Mouse (Mus musculus): ENCODE data around the gene Gne. TPM values are rescaled to one million over a fixed set of nuclear protein-coding genes. Genes with fewer than 3 reads are reported as not detected.
A peak's percentile ranks its signal among the peaks of the same experiment; 100 is the strongest.

Gne gene
- polyA plus RNA-seq, 1 experiment from 2014 or later, result 47.9 TPM

GRCm38 (mm10) chr4:44106297-44106821 lies 22.4 kb upstream of the Gne start:
- Histone ChIP-seq H3K9me3 (ENCODE audit: control insufficient read depth, low read length) (no peaks in the 10 kb centered on the region), H3K36me3 (ENCODE audit: control insufficient read depth, insufficient read depth, low read length) (no peaks in the 10 kb centered on the region), H3K9ac (ENCODE audit: low read length) (peak overlapping the region; percentile 46), H3K27me3 (ENCODE audit: control insufficient read depth, insufficient read depth, low read depth, low read length) (no peaks in the 10 kb centered on the region), H3K27ac (ENCODE audit: low read length) (peak overlapping the region; percentile 79), H3K4me1 (replicated peaks; ENCODE audit: control insufficient read depth, insufficient read depth, low read length) (peaks cover 43% of the 10 kb centered on the region), H3K4me3 (ENCODE audit: low read length) (peak overlapping the region; percentile 36), H3K4me2 (ENCODE audit: low read depth, low read length) (peak overlapping the region; percentile 53)
- peak; percentile 81 for ATAC-seq (ENCODE audit: low read depth)
- 9% methylated on average over 18 of the region's 18 CpGs for WGBS

GRCm38 (mm10) chr4:44104195-44104917 lies 20.4 kb upstream of the Gne start:
- no peaks in the 10 kb centered on the region for H3K36me3 ChIP-seq (ENCODE audit: control insufficient read depth, insufficient read depth, low read length)
- WGBS, result 27% methylated on average over 8 of the region's 8 CpGs
- H3K27ac ChIP-seq (ENCODE audit: low read length), result peak overlapping the region; percentile 79
- no peaks in the 10 kb centered on the region for H3K27me3 ChIP-seq (ENCODE audit: control insufficient read depth, insufficient read depth, low read depth, low read length)
- H3K4me3 ChIP-seq (ENCODE audit: low read length), result no peak overlapping the region
- peak; percentile 47 for ATAC-seq (ENCODE audit: low read depth)
- peaks cover 43% of the 10 kb centered on the region for H3K4me1 ChIP-seq (replicated peaks; ENCODE audit: control insufficient read depth, insufficient read depth, low read length)
- H3K4me2 ChIP-seq (ENCODE audit: low read depth, low read length), result no peak overlapping the region; the same call in 1 of the 2 replicates
- H3K9ac ChIP-seq (ENCODE audit: low read length), result no peak overlapping the region
- H3K9me3 ChIP-seq (ENCODE audit: control insufficient read depth, low read length), result no peaks in the 10 kb centered on the region

GRCm38 (mm10) chr4:44103620-44104019 lies 19.6 kb upstream of the Gne start:
- H3K4me2 ChIP-seq (ENCODE audit: low read depth, low read length), result no peak overlapping the region
- ATAC-seq (ENCODE audit: low read depth), result no peak
- H3K27me3 ChIP-seq (ENCODE audit: control insufficient read depth, insufficient read depth, low read depth, low read length), result no peaks in the 10 kb centered on the region
- no peaks in the 10 kb centered on the region for H3K36me3 ChIP-seq (ENCODE audit: control insufficient read depth, insufficient read depth, low read length)
- no peak overlapping the region for H3K4me3 ChIP-seq (ENCODE audit: low read length)
- no peak overlapping the region; the same call in 1 of the 2 replicates for H3K27ac ChIP-seq (ENCODE audit: low read length)
- H3K4me1 ChIP-seq (replicated peaks; ENCODE audit: control insufficient read depth, insufficient read depth, low read length), result peaks cover 43% of the 10 kb centered on the region
- 67% methylated on average over 8 of the region's 8 CpGs for WGBS
- H3K9ac ChIP-seq (ENCODE audit: low read length), result no peak overlapping the region
- no peaks in the 10 kb centered on the region for H3K9me3 ChIP-seq (ENCODE audit: control insufficient read depth, low read length)

- H3K4me3 ChIP-seq (ENCODE audit: low read length), result no peak overlapping the region
- no peak overlapping the region for H3K9ac ChIP-seq (ENCODE audit: low read length)
- peaks cover 2% of the 10 kb centered on the region; the same call in 1 of the 2 replicates for H3K4me1 ChIP-seq (replicated peaks; ENCODE audit: control insufficient read depth, insufficient read depth, low read length)
- H3K9me3 ChIP-seq (ENCODE audit: control insufficient read depth, low read length), result no peaks in the 10 kb centered on the region
- no peak overlapping the region for H3K27ac ChIP-seq (ENCODE audit: low read length)
- no peak for ATAC-seq (ENCODE audit: low read depth)
- WGBS, result 21% methylated on average over 11 of the region's 11 CpGs
- H3K27me3 ChIP-seq (ENCODE audit: control insufficient read depth, insufficient read depth, low read depth, low read length), result no peaks in the 10 kb centered on the region
- H3K4me2 ChIP-seq (ENCODE audit: low read depth, low read length), result no peak overlapping the region
- H3K36me3 ChIP-seq (ENCODE audit: control insufficient read depth, insufficient read depth, low read length), result no peaks in the 10 kb centered on the region
These were observed 13.8 kb upstream of the Gne start for GRCm38 (mm10) chr4:44097576-44098335.

- Histone ChIP-seq H3K4me3 (ENCODE audit: low read length) (no peak overlapping the region), H3K9me3 (ENCODE audit: control insufficient read depth, low read length) (no peaks in the 10 kb centered on the region), H3K4me2 (ENCODE audit: low read depth, low read length) (no peak overlapping the region), H3K9ac (ENCODE audit: low read length) (no peak overlapping the region), H3K27me3 (ENCODE audit: control insufficient read depth, insufficient read depth, low read depth, low read length) (no peaks in the 10 kb centered on the region), H3K36me3 (ENCODE audit: control insufficient read depth, insufficient read depth, low read length) (no peaks in the 10 kb centered on the region), H3K4me1 (replicated peaks; ENCODE audit: control insufficient read depth, insufficient read depth, low read length) (peaks cover 2% of the 10 kb centered on the region; the same call in 1 of the 2 replicates), H3K27ac (ENCODE audit: low read length) (no peak overlapping the region)
- WGBS, result 77% methylated on average over 4 of the region's 4 CpGs
- ATAC-seq (ENCODE audit: low read depth), result no peak
These were observed 10.5 kb upstream of the Gne start for GRCm38 (mm10) chr4:44094475-44094874.

- WGBS, result 66% methylated on average over 11 of the region's 11 CpGs
- H3K9me3 ChIP-seq (ENCODE audit: control insufficient read depth, low read length), result no peaks in the 10 kb centered on the region
- no peaks in the 10 kb centered on the region for H3K27me3 ChIP-seq (ENCODE audit: control insufficient read depth, insufficient read depth, low read depth, low read length)
- ATAC-seq (ENCODE audit: low read depth), result no peak
- H3K27ac ChIP-seq (ENCODE audit: low read length), result no peak overlapping the region
- H3K4me3 ChIP-seq (ENCODE audit: low read length), result no peak overlapping the region
- H3K36me3 ChIP-seq (ENCODE audit: control insufficient read depth, insufficient read depth, low read length), result no peaks in the 10 kb centered on the region
- no peak overlapping the region for H3K4me2 ChIP-seq (ENCODE audit: low read depth, low read length)
- H3K4me1 ChIP-seq (replicated peaks; ENCODE audit: control insufficient read depth, insufficient read depth, low read length), result no peaks in the 10 kb centered on the region
- no peak overlapping the region for H3K9ac ChIP-seq (ENCODE audit: low read length)
These were observed 8.4 kb upstream of the Gne start for GRCm38 (mm10) chr4:44092359-44092758.

- Histone ChIP-seq H3K4me2 (ENCODE audit: low read depth, low read length) (no peak overlapping the region), H3K4me3 (ENCODE audit: low read length) (no peak overlapping the region), H3K9ac (ENCODE audit: low read length) (no peak overlapping the region), H3K9me3 (ENCODE audit: control insufficient read depth, low read length) (no peaks in the 10 kb centered on the region), H3K27ac (ENCODE audit: low read length) (no peak overlapping the region), H3K27me3 (ENCODE audit: control insufficient read depth, insufficient read depth, low read depth, low read length) (no peaks in the 10 kb centered on the region), H3K36me3 (ENCODE audit: control insufficient read depth, insufficient read depth, low read length) (no peaks in the 10 kb centered on the region), H3K4me1 (replicated peaks; ENCODE audit: control insufficient read depth, insufficient read depth, low read length) (peaks cover 11% of the 10 kb centered on the region)
- 88% methylated on average over 3 of the region's 3 CpGs for WGBS
- no peak for ATAC-seq (ENCODE audit: low read depth)
These were observed 1.6 kb upstream of the Gne start for GRCm38 (mm10) chr4:44085566-44085965.

- peak overlapping the region; percentile 57 for H3K9ac ChIP-seq (ENCODE audit: low read length)
- H3K4me3 ChIP-seq (ENCODE audit: low read length), result peak overlapping the region; percentile 40
- H3K9me3 ChIP-seq (ENCODE audit: control insufficient read depth, low read length), result no peaks in the 10 kb centered on the region
- no peaks in the 10 kb centered on the region for H3K36me3 ChIP-seq (ENCODE audit: control insufficient read depth, insufficient read depth, low read length)
- peaks cover 11% of the 10 kb centered on the region for H3K4me1 ChIP-seq (replicated peaks; ENCODE audit: control insufficient read depth, insufficient read depth, low read length)
- peak overlapping the region; percentile 55; the same call in 1 of the 2 replicates for H3K27ac ChIP-seq (ENCODE audit: low read length)
- H3K4me2 ChIP-seq (ENCODE audit: low read depth, low read length), result peak overlapping the region; percentile 58
- 67% methylated on average over 13 of the region's 13 CpGs for WGBS
- H3K27me3 ChIP-seq (ENCODE audit: control insufficient read depth, insufficient read depth, low read depth, low read length), result no peaks in the 10 kb centered on the region
- ATAC-seq (ENCODE audit: low read depth), result no peak
These were observed 787 bp upstream of the Gne start for GRCm38 (mm10) chr4:44084602-44085325.
